In genomic region chr12:74188243-74188785, GRCm38 (mm10) we compare ENCODE assay signal across 30 mouse cellular contexts.
DNase-seq lines count a peak whose midpoint lies in the region; TF ChIP-seq lines count a peak whose summit lies in the region.
"Had no signal": no experiment of that assay in that cellular context is flagged by ENCODE, and none has a peak within 500 bp of the region (broad histone marks: within the 10 kb centered on the region; RNA-seq: fewer than 3 reads in every experiment).

No protein-coding gene starts in this region.

- no peaks in the 10 kb centered on the region for H3K4me1 ChIP-seq in lung, adult 2 months (ENCODE audit: control insufficient read depth, insufficient read depth, low read length)
- H3K4me1 ChIP-seq: embryonic facial prominence, embryonic 15.5 days; heart, embryonic 13.5 days; limb, embryonic 10.5 days; limb, embryonic 15.5 days; liver, embryonic 13.5 days; midbrain, embryonic 13.5 days; neural tube, embryonic 13.5 days had no signal

- H3K4me3 ChIP-seq in lung, adult 2 months (replicated peaks; ENCODE audit: extremely low read depth, low read depth, low read length), result no peak overlapping the region
- H3K4me3 ChIP-seq: embryonic facial prominence, embryonic 10.5 days; embryonic facial prominence, embryonic 15.5 days; forebrain, embryonic 13.5 days; gastrocnemius, adult 2 months; heart, adult 2 months; heart, embryonic 13.5 days; limb, embryonic 10.5 days; limb, embryonic 15.5 days; liver, embryonic 13.5 days; midbrain, embryonic 13.5 days; neural tube, embryonic 13.5 days had no signal

- peak; percentile 59 for DNase-seq in heart, adult 11 months
- no peak for DNase-seq in heart, adult 9 months (ENCODE audit: low spot score in 2 of 2)
- peak; percentile 32 for DNase-seq in right cerebral cortex, adult 18-20 months
- DNase-seq in right cerebral cortex, postnatal 4 days, result no peak
- DNase-seq in brain, adult 2 months (ENCODE audit: low read depth, low spot score), result peak; percentile 73
- no peak for DNase-seq in adrenal gland, postnatal 4 days (ENCODE audit: low spot score in 2 of 2)
- no peak for DNase-seq in lung, adult 2 months
- DNase-seq: adrenal gland, postnatal 25 days; B cell, adult 2 months; cerebellum, adult 2 months; gastrocnemius, adult 2 months; gastrocnemius, postnatal 36 days; heart, adult 2 months; heart, postnatal 10 days; kidney, adult 11 months; kidney, postnatal 14 days; liver, embryonic 13.5 days; lung, adult 18-20 months; lung, postnatal 10 days; spleen, adult 18-20 months; thymus, adult 18-20 months; thymus, postnatal 25 days had no signal

- no peak for TF ChIP-seq POLR2A in lung, adult 2 months (IDR thresholded peaks at IDR 0.05; ENCODE audit: borderline replicate concordance, extremely low read depth, low read depth, low read length)

- 81% methylated on average over 11 of the region's 11 CpGs for WGBS in lung, adult 2 months

- TF ChIP-seq CTCF in lung, adult 2 months (IDR thresholded peaks at IDR 0.05; ENCODE audit: insufficient read depth, low read length), result no peak

Comparison
In these comparisons a context has a peak if more than half of its experiments do, and no peak if none do; other contexts are left out.
1. DNase-seq: peak in heart, adult 11 months (single experiment), right cerebral cortex, adult 18-20 months (single experiment) and brain, adult 2 months (single experiment); none in heart, adult 9 months (0 of 2), right cerebral cortex, postnatal 4 days (single experiment), adrenal gland, postnatal 4 days (0 of 2) and lung, adult 2 months (single experiment).